Mouse (Mus musculus): Measurements from ENCODE around the gene Bricd5. TPM values are rescaled to one million over a fixed set of nuclear protein-coding genes. Genes with fewer than 3 reads are reported as not detected.

Bricd5 gene
- polyA plus RNA-seq, 1 experiment from 2014 or later = 0.34 TPM

- H3K27me3 ChIP-seq (replicated peaks; ENCODE audit: control insufficient read depth, insufficient read depth, low read length) = no peaks in the 10 kb centered on the region
- no peak for ATAC-seq
- H3K27ac ChIP-seq (ENCODE audit: low read length) = peak overlapping the region; percentile 45; the same call in 1 of the 2 replicates
- WGBS = 24% methylated on average over 1 of the region's 1 CpGs
- H3K4me2 ChIP-seq (ENCODE audit: low read depth, low read length) = peak overlapping the region; percentile 46
- H3K4me1 ChIP-seq (ENCODE audit: control insufficient read depth, insufficient read depth, low read length) = peaks cover 16% of the 10 kb centered on the region
- H3K4me3 ChIP-seq (ENCODE audit: low read length) = peak overlapping the region; percentile 88
- peaks cover 21% of the 10 kb centered on the region for H3K36me3 ChIP-seq (ENCODE audit: control insufficient read depth, insufficient read depth, low read length)
- no peaks in the 10 kb centered on the region for H3K9me3 ChIP-seq (ENCODE audit: control insufficient read depth, low read length)
- no peak overlapping the region for H3K9ac ChIP-seq (ENCODE audit: low read depth, low read length)
These were observed 5.7 kb downstream of the Bricd5 start for GRCm38 (mm10) chr17:24479431-24479830.

DNA sequence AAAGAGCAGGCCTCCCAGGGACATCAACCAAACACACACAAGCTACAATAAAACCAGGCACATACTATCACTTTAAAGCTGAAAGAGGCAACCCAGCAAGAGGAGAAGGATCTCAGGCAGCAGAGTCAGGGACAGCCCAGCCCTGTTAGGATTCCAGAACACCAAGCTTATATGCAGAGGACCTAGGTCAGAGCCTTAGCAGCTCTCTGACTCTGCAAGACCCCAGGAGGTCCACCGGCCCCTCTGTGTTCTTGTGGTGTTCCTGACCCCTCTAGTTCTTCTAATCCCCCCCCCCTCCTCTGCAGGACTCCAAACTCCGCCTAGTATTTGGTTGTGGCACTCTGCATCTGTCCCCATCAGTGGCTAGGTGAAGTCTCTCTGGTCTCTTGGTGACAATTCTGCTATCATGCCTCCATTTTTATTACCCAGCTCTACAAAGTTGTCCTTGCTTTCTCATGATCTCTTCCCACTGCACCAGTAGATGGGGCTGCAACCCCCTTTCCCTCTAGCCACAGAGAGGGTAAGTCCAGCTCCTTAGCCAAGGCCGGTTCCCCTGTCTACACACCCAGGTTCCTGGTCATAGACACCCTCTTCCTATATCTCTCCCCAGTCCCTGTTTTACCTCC, 6.6 kb downstream of the Bricd5 start:
- H3K27ac ChIP-seq (ENCODE audit: low read length) = peak overlapping the region; percentile 54; the same call in 1 of the 2 replicates
- 49% methylated on average over 3 of the region's 3 CpGs for WGBS
- H3K4me2 ChIP-seq (ENCODE audit: low read depth, low read length) = 0 out of 2 replicates have a peak overlapping the region, but pooled peaks have one; percentile 12
- H3K9ac ChIP-seq (ENCODE audit: low read depth, low read length) = no peak overlapping the region; the same call in 1 of the 2 replicates
- 0 out of 2 replicates have a peak, but pooled peaks cover 2% of the 10 kb centered on the region for H3K27me3 ChIP-seq (replicated peaks; ENCODE audit: control insufficient read depth, insufficient read depth, low read length)
- peaks cover 17% of the 10 kb centered on the region for H3K36me3 ChIP-seq (ENCODE audit: control insufficient read depth, insufficient read depth, low read length)
- H3K4me3 ChIP-seq (ENCODE audit: low read length) = no peak overlapping the region
- H3K4me1 ChIP-seq (ENCODE audit: control insufficient read depth, insufficient read depth, low read length) = peaks cover 16% of the 10 kb centered on the region
- no peak for ATAC-seq
- no peaks in the 10 kb centered on the region for H3K9me3 ChIP-seq (ENCODE audit: control insufficient read depth, low read length)

DNA sequence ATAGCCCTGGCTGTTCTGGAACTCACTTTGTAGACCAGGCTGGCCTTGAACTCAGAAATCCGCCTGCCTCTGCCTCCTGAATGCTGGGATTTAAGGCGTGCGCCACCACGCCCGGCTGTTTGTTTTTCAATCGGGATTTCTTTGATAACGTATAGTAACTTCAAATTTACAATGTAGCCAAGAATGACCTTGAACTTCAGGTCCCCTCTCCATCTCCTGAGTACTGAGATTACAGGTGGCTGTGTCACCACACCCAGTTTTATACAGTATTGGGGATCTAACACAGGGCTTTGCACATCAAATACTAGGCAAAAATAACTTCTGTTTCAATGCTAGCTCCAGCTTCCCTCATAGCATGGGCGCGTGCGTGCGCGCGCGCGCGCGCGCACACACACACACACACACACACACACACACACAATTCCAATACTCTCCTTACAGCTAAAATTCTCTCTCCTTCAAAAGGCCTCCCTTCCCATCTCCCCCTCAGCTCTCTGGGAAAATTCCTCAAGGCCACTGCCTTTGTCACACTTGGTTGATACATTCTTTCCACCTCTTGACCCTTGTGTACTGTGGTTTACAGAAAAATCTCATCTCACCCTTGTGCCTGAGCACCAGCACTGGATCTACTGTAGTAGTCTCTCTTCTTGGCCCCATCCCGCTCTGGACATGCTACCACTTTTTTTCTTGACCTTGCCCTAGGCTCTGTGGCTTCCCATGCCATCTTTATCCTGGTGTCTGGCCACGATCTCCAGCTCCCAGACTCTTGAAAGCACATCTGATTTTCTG, 7.5 kb downstream of the Bricd5 start:
- H3K4me2 ChIP-seq (ENCODE audit: low read depth, low read length) = no peak overlapping the region
- WGBS = 89% methylated on average over 20 of the region's 20 CpGs
- peaks cover 18% of the 10 kb centered on the region for H3K4me1 ChIP-seq (ENCODE audit: control insufficient read depth, insufficient read depth, low read length)
- H3K9me3 ChIP-seq (ENCODE audit: control insufficient read depth, low read length) = no peaks in the 10 kb centered on the region
- no peak overlapping the region; the same call in 1 of the 2 replicates for H3K9ac ChIP-seq (ENCODE audit: low read depth, low read length)
- peaks cover 9% of the 10 kb centered on the region for H3K36me3 ChIP-seq (ENCODE audit: control insufficient read depth, insufficient read depth, low read length)
- no peak for ATAC-seq
- H3K4me3 ChIP-seq (ENCODE audit: low read length) = no peak overlapping the region
- H3K27ac ChIP-seq (ENCODE audit: low read length) = no peak overlapping the region
- H3K27me3 ChIP-seq (replicated peaks; ENCODE audit: control insufficient read depth, insufficient read depth, low read length) = 0 out of 2 replicates have a peak, but pooled peaks cover 2% of the 10 kb centered on the region

- no peak overlapping the region for H3K4me3 ChIP-seq (ENCODE audit: low read length)
- 85% methylated on average over 3 of the region's 3 CpGs for WGBS
- ATAC-seq = no peak
- H3K36me3 ChIP-seq (ENCODE audit: control insufficient read depth, insufficient read depth, low read length) = no peaks in the 10 kb centered on the region
- no peaks in the 10 kb centered on the region for H3K9me3 ChIP-seq (ENCODE audit: control insufficient read depth, low read length)
- H3K27ac ChIP-seq (ENCODE audit: low read length) = no peak overlapping the region
- H3K27me3 ChIP-seq (replicated peaks; ENCODE audit: control insufficient read depth, insufficient read depth, low read length) = peaks cover 15% of the 10 kb centered on the region
- no peak overlapping the region for H3K4me2 ChIP-seq (ENCODE audit: low read depth, low read length)
- H3K9ac ChIP-seq (ENCODE audit: low read depth, low read length) = no peak overlapping the region
- peaks cover 19% of the 10 kb centered on the region for H3K4me1 ChIP-seq (ENCODE audit: control insufficient read depth, insufficient read depth, low read length)
These were observed 9.8 kb downstream of the Bricd5 start for GRCm38 (mm10) chr17:24483495-24483894.

DNA sequence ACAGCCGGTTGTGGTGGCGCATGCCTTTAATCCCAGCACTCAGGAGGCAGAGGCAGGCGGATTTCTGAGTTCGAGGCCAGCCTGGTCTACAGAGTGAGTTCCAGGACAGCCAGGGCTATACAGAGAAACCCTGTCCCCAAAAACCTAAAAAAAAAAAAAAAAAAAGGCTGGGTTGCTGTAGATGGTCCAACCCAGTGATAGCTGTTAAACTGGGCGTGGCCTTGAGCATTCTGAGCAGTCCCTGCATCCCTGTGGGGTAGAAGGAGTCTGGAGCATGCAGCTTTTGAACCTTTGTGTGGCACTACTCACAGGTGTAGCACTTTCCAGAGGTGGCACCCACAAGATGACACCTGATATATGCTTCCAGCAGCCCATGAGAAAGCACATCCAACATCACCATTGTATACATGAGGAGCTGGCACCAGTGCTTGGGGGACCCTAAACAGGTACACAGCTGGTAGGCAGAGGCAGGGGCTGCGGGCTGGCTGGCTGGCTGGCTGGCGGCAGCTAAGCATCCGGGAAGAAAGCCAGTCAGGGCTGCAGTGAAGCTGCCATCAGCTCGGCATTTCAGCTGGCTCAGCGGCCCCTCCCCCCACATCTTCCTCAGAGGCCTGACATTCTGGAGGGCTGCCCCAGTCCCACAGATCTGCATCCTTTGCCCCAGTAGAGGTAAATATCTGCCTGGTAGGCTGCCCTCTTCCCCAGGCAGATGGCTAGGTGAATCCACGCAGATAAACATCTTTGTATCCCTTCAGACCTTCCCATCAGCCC, 11.6 kb downstream of the Bricd5 start:
- 56% methylated on average over 11 of the region's 11 CpGs for WGBS
- Histone ChIP-seq H3K9ac (ENCODE audit: low read depth, low read length) (peak overlapping the region; percentile 37; the same call in 1 of the 2 replicates), H3K4me3 (ENCODE audit: low read length) (no peak overlapping the region), H3K36me3 (ENCODE audit: control insufficient read depth, insufficient read depth, low read length) (no peaks in the 10 kb centered on the region), H3K4me1 (ENCODE audit: control insufficient read depth, insufficient read depth, low read length) (peaks cover 21% of the 10 kb centered on the region), H3K4me2 (ENCODE audit: low read depth, low read length) (no peak overlapping the region), H3K27ac (ENCODE audit: low read length) (no peak overlapping the region), H3K9me3 (ENCODE audit: control insufficient read depth, low read length) (no peaks in the 10 kb centered on the region), H3K27me3 (replicated peaks; ENCODE audit: control insufficient read depth, insufficient read depth, low read length) (peaks cover 22% of the 10 kb centered on the region)
- no peak for ATAC-seq

- peak within 1 kb of the TSS; percentile 28; the same call in 1 of the 2 replicates for H3K27ac ChIP-seq (ENCODE audit: low read length)
These were observed 14.5 kb downstream of the Bricd5 start, which contains the start of gene Caskin1 for GRCm38 (mm10) chr17:24488186-24488661. Gene Caskin1 (plus strand): TSS chr17:24488601.

DNA sequence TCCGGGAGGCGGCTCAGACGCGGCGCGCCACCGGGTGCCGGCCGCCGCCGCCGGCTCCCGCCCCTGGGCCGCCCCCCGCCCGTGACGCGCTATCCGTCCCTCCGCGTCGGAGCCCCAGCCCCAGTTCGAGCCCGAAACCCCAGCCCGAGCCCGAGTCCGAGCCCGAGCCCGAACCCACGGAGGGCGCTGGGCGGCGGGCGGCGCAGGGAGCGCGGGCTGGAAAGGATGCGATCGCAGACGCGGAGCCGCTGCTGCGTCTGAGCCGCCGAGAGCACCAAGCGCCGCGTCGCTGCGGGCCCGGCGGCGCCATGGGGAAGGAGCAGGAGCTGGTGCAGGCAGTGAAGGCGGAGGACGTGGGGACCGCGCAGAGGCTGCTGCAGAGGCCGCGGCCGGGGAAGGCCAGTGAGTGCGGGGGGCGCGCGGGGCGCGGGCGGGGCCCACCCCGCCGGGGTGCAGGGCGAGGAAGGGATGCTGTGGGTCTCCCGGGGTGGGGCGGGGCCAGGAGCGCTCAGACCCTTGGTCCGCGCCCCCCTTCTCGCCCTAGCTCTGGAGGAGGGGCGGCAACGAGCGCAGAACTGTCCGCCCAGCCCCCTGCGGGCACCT, 15.1 kb downstream of the Bricd5 start:
- peak overlapping the region; percentile 28; the same call in 1 of the 2 replicates for H3K27ac ChIP-seq (ENCODE audit: low read length)
- peak overlapping the region; percentile 100 for H3K4me2 ChIP-seq (ENCODE audit: low read depth, low read length)
- H3K27me3 ChIP-seq (replicated peaks; ENCODE audit: control insufficient read depth, insufficient read depth, low read length) = peaks cover 22% of the 10 kb centered on the region
- peak; percentile 68 for ATAC-seq
- peak overlapping the region; percentile 71 for H3K9ac ChIP-seq (ENCODE audit: low read depth, low read length)
- WGBS = under 1% methylated on average over 69 of the region's 81 CpGs
- H3K4me3 ChIP-seq (ENCODE audit: low read length) = peak overlapping the region; percentile 71
- H3K4me1 ChIP-seq (ENCODE audit: control insufficient read depth, insufficient read depth, low read length) = peaks cover 17% of the 10 kb centered on the region
- no peaks in the 10 kb centered on the region for H3K9me3 ChIP-seq (ENCODE audit: control insufficient read depth, low read length)
- H3K36me3 ChIP-seq (ENCODE audit: control insufficient read depth, insufficient read depth, low read length) = no peaks in the 10 kb centered on the region

More at GRCm38 (mm10) chr17:24488186-24488661, 14.5 kb downstream of the Bricd5 start, which contains the start of gene Caskin1:
- H3K4me1 ChIP-seq (ENCODE audit: control insufficient read depth, insufficient read depth, low read length) = peaks cover 17% of the 10 kb centered on the region
- H3K36me3 ChIP-seq (ENCODE audit: control insufficient read depth, insufficient read depth, low read length) = no peaks in the 10 kb centered on the region
- peak; percentile 52 for ATAC-seq
- peaks cover 22% of the 10 kb centered on the region for H3K27me3 ChIP-seq (replicated peaks; ENCODE audit: control insufficient read depth, insufficient read depth, low read length)
- no peaks in the 10 kb centered on the region for H3K9me3 ChIP-seq (ENCODE audit: control insufficient read depth, low read length)
- peak within 1 kb of the TSS; percentile 71 for H3K9ac ChIP-seq (ENCODE audit: low read depth, low read length)
- under 1% methylated on average over 27 of the region's 45 CpGs for WGBS
- peak within 1 kb of the TSS; percentile 100 for H3K4me2 ChIP-seq (ENCODE audit: low read depth, low read length)
- H3K4me3 ChIP-seq (ENCODE audit: low read length) = peak within 1 kb of the TSS; percentile 71

GRCm38 (mm10) chr17:24489265-24490030, 15.8 kb downstream of the Bricd5 start:
- Histone ChIP-seq H3K27ac (ENCODE audit: low read length) (no peak overlapping the region), H3K4me1 (ENCODE audit: control insufficient read depth, insufficient read depth, low read length) (peaks cover 17% of the 10 kb centered on the region), H3K27me3 (replicated peaks; ENCODE audit: control insufficient read depth, insufficient read depth, low read length) (peaks cover 22% of the 10 kb centered on the region), H3K9me3 (ENCODE audit: control insufficient read depth, low read length) (no peaks in the 10 kb centered on the region), H3K9ac (ENCODE audit: low read depth, low read length) (peak overlapping the region; percentile 71), H3K4me3 (ENCODE audit: low read length) (peak overlapping the region; percentile 71), H3K4me2 (ENCODE audit: low read depth, low read length) (peak overlapping the region; percentile 100), H3K36me3 (ENCODE audit: control insufficient read depth, insufficient read depth, low read length) (no peaks in the 10 kb centered on the region)
- ATAC-seq = peak; percentile 30; the same call in 1 of the 2 replicates
- WGBS = 23% methylated on average over 19 of the region's 19 CpGs
